Mouse (Mus musculus) neural tube, embryonic 13.5 days (tissue): ENCODE data around the gene Kcnip2. TPM values are rescaled to one million over a fixed set of nuclear protein-coding genes. Genes with fewer than 3 reads are reported as not detected.

ENCODE experiments used
- ATAC-seq: fragments of 200-750 bp; cut with Nextera tagmentation; 2 replicates; pipeline ENCODE4 v1.8.0; 2017; ENCODE audit warnings: low read depth, mild to moderate bottlenecking, moderate TSS enrichment, moderate library complexity
- H3K27ac ChIP-seq: fragments of 300-500 bp; sonication (generic); replicated peaks from 2 replicates; pipeline ENCODE4 v1.5.1; 2015; ENCODE audit warnings: moderate library complexity, mild to moderate bottlenecking, inconsistent platforms
- H3K27me3 ChIP-seq: fragments of 300-500 bp; sonication (generic); 2 replicates; pipeline ENCODE4 v1.6.1; 2015; ENCODE audit warnings: mild to moderate bottlenecking, inconsistent platforms
- H3K36me3 ChIP-seq: fragments of 300-500 bp; sonication (generic); 2 replicates; pipeline ENCODE4 v1.6.1; 2015; ENCODE audit warnings: mild to moderate bottlenecking, inconsistent platforms
- H3K4me1 ChIP-seq: fragments of 300-500 bp; sonication (generic); replicated peaks from 2 replicates; pipeline ENCODE4 v1.6.1; 2015; ENCODE audit warnings: inconsistent platforms
- H3K4me2 ChIP-seq: fragments of 300-500 bp; sonication (generic); 2 replicates; pipeline ENCODE4 v1.6.1; 2015; ENCODE audit warnings: inconsistent platforms, mild to moderate bottlenecking, moderate library complexity
- H3K4me3 ChIP-seq: fragments of 300-500 bp; sonication (generic); 2 replicates; pipeline ENCODE4 v1.5.1; 2015; ENCODE audit warnings: mild to moderate bottlenecking, inconsistent platforms
- H3K9ac ChIP-seq: fragments of 300-500 bp; sonication (generic); 2 replicates; pipeline ENCODE4 v1.6.1; 2015; ENCODE audit warnings: moderate library complexity, mild to moderate bottlenecking, inconsistent platforms
- H3K9me3 ChIP-seq: fragments of 300-500 bp; sonication (generic); 2 replicates; pipeline ENCODE4 v1.6.1; 2016; ENCODE audit warnings: inconsistent platforms
- WGBS: fragments of 180-500 bp; shearing (Covaris S2); methylation state at CpG from one replicate; pipeline ENCODE4 v1.1.7; 2015; 5-methylcytosine and 5-hydroxymethylcytosine counted together
- polyA plus RNA-seq: library from polyadenylated mRNA; unstranded; fragments of >200 nt; fragmentation: Nextera tagmentation; extraction: Ambion mirVana; gene quantifications from 2 replicates; pipeline ENCODE4 v1.2.1, GENCODE M21; 2015

The Kcnip2 gene
- polyA plus RNA-seq, 1 experiment from 2014 or later, result 8.4 TPM

DNA sequence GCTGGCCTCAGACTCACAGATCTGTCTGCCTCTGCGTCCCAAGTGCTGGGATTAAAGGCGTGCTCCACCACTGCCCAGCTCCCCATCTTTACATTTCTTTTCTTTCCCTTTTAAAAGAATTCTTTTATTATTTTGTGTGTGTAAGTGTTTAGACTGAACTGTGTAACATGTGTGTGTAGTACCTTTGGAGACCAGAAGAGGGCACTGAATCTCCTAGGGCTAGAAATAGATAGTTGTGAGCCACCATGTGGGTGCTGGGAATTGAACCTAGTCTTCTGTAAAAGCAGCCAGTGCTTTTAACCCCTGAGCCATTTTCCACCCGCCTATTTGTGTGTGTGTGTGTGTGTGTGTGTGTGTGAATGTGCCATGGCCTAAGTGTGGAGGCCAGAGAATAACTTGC, 11.9 kb upstream of the Kcnip2 start:
- ATAC-seq, result no peak
- Histone ChIP-seq H3K4me1 (no peaks in the 10 kb centered on the region), H3K36me3 (peaks cover 5% of the 10 kb centered on the region), H3K4me2 (no peak overlapping the region), H3K4me3 (no peak overlapping the region), H3K27ac (no peak overlapping the region), H3K27me3 (no peaks in the 10 kb centered on the region), H3K9ac (no peak overlapping the region), H3K9me3 (no peaks in the 10 kb centered on the region)
- WGBS, result 96% methylated on average over 3 of the region's 3 CpGs

DNA sequence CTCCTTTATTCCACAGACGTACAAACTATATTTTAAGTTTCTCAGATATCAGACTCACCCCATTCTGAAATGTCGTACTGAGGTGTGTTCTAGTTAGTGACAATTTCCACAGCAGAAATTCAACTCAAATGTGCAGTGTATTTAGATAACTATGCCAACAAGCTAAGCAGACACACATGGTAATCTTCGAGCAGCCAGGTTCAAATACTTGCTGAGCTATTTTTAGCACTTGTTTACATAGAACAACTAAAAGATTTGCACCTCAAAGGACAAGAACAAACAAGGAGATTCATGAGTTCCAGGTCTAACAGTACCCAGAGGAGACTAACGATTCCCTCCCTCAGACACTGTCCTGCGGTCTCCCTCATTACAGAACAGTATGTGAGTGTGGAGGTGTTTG, 11.3 kb upstream of the Kcnip2 start:
- WGBS, result 80% methylated on average over 5 of the region's 5 CpGs
- Histone ChIP-seq H3K36me3 (peaks cover 5% of the 10 kb centered on the region), H3K27ac (no peak overlapping the region), H3K4me2 (no peak overlapping the region), H3K4me3 (no peak overlapping the region), H3K4me1 (peaks cover 2% of the 10 kb centered on the region), H3K9me3 (no peaks in the 10 kb centered on the region), H3K27me3 (no peaks in the 10 kb centered on the region), H3K9ac (no peak overlapping the region)
- ATAC-seq, result no peak

DNA sequence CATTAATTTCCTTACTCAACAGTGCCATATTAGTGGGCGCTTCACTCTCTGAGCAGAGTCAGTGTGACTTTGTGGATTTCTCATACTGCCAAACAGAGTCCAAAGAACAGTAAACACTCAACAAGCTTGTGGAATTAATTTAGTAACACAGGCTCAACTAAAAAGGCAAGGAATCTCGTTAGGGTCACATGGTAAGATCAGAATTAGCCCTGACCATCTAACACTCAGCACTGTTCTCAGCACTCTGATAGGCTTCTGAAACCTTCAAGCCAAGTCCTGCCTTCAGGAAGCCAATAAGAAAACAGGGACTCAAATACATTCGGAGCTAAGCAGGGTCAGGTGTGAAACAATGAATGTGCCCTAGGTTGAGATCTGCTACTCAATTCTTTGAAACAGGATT, 10.3 kb upstream of the Kcnip2 start:
- 86% methylated on average over 3 of the region's 3 CpGs for WGBS
- no peak for ATAC-seq
- no peak overlapping the region for H3K27ac ChIP-seq
- H3K9ac ChIP-seq, result no peak overlapping the region
- no peak overlapping the region for H3K4me2 ChIP-seq
- peaks cover 5% of the 10 kb centered on the region for H3K36me3 ChIP-seq
- H3K4me1 ChIP-seq, result peaks cover 11% of the 10 kb centered on the region
- H3K9me3 ChIP-seq, result no peaks in the 10 kb centered on the region
- no peak overlapping the region for H3K4me3 ChIP-seq
- H3K27me3 ChIP-seq, result no peaks in the 10 kb centered on the region

DNA sequence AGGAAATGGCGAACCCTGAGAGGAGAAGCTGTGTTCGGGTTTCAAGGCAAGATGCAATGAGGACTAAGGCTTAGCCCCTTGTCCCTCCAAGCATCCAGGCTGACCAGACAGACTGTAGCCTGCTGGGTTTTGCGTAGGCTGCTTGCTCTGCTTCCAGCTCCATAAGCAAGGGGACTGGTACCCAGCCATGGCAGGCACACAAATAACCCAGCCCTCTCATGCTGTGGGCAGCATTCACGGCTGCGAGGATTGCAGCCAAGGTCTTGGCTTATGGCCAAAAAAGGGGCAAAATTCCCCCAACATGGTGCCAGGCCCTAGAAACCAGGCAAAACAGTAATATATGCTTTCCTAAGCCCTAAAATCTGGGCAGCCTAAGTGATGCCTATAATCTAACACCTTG, 6.0 kb upstream of the Kcnip2 start:
- Histone ChIP-seq H3K9ac (no peak overlapping the region), H3K4me3 (no peak overlapping the region), H3K9me3 (no peaks in the 10 kb centered on the region), H3K4me2 (no peak overlapping the region), H3K4me1 (peaks cover 14% of the 10 kb centered on the region), H3K27me3 (no peaks in the 10 kb centered on the region), H3K36me3 (peaks cover 7% of the 10 kb centered on the region; the same call in 1 of the 2 replicates), H3K27ac (0 out of 2 replicates have a peak overlapping the region, but pooled peaks have one; percentile 33)
- no peak; the same call in 1 of the 2 replicates for ATAC-seq
- 56% methylated on average over 5 of the region's 5 CpGs for WGBS

DNA sequence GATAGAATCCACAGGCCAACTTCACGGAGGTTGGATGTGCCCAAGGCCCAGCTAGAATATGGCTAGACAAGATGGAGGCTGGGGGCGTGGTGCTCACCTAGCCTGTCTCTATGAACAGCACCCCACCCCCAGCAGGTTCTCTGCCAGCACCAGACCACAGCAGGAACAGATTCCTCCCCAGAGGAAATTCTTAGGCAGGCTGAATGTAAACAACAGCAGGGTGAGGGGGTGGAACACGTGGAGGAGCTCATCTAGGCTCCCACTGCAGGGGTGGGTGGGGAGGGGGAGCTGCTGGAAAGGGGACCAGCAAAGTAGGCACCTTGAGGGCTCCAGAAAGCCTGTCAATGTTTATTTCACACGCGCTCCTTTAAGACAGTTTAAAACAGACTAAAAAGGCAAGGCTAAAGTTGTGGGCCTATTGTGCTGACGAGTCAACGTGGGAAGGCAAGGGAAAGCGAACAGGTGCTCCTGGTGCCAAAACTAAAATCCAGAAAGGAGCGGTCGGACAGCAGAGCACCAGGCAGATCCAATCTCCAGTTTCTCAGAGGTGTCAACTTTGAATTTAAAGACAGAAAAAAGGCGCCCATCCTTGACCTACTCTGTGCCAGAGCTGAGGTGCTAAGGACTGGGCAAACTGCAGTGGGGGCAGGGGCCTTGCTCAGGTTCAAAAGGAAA, 2.1 kb upstream of the Kcnip2 start:
- WGBS, result 78% methylated on average over 11 of the region's 11 CpGs
- Histone ChIP-seq H3K27ac (no peak overlapping the region), H3K36me3 (peaks cover 7% of the 10 kb centered on the region; the same call in 1 of the 2 replicates), H3K9ac (no peak overlapping the region), H3K4me2 (no peak overlapping the region), H3K4me1 (peaks cover 45% of the 10 kb centered on the region), H3K4me3 (no peak overlapping the region), H3K9me3 (no peaks in the 10 kb centered on the region), H3K27me3 (peaks cover 9% of the 10 kb centered on the region; the same call in 1 of the 2 replicates)
- ATAC-seq, result no peak

DNA sequence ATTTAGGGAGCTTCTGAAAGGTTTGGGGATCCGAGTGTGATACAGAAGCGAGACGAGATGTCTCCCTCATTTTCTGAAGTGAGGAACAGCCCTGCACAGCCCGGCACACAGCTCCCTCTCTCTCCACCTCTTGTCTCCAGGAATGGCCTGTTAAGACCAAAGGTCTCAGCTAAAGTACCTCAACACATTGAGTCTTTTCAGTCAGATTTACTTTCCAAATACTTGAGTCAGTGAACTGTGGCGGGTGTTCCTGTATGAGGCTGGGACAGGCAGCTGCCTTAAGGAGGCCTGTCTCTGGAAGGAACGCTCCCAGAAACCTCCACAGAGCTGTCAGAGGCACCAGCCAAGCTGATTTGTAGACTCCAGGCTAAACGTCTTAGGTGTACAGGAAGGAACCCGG, 866 bp upstream of the Kcnip2 start:
- 12% methylated on average over 8 of the region's 8 CpGs for WGBS
- no peaks in the 10 kb centered on the region for H3K9me3 ChIP-seq
- ATAC-seq, result no peak
- no peak overlapping the region for H3K27ac ChIP-seq
- peaks cover 51% of the 10 kb centered on the region for H3K4me1 ChIP-seq
- H3K9ac ChIP-seq, result no peak overlapping the region; the same call in 1 of the 2 replicates
- H3K4me2 ChIP-seq, result peak overlapping the region; percentile 78; the same call in 1 of the 2 replicates
- H3K36me3 ChIP-seq, result peaks cover 7% of the 10 kb centered on the region; the same call in 1 of the 2 replicates
- peaks cover 9% of the 10 kb centered on the region; the same call in 1 of the 2 replicates for H3K27me3 ChIP-seq
- no peak overlapping the region for H3K4me3 ChIP-seq

DNA sequence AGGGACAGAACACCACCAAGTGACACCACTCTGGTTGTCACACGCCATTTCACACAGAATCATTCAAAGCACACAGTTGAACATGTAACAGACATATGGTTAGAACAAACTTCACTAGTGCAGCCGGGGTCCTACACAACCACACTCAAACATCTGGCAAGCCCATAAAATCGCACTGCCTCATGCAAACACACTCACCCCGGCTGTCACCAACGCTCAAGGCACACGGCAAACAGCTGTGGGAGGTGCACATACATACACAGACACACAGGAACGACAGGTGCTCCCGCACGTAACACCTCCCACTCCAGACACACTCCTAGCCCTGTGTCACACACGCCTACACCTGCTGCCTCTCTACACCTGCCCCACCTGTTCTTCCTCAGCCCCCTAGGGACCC, 691 bp downstream of the Kcnip2 start:
- Histone ChIP-seq H3K4me3 (peak overlapping the region; percentile 39), H3K4me1 (peaks cover 56% of the 10 kb centered on the region), H3K9ac (peak overlapping the region; percentile 67), H3K27ac (no peak overlapping the region), H3K9me3 (no peaks in the 10 kb centered on the region), H3K36me3 (peaks cover 7% of the 10 kb centered on the region; the same call in 1 of the 2 replicates), H3K4me2 (peak overlapping the region; percentile 78), H3K27me3 (peaks cover 9% of the 10 kb centered on the region; the same call in 1 of the 2 replicates)
- 54% methylated on average over 10 of the region's 10 CpGs for WGBS
- no peak for ATAC-seq

DNA sequence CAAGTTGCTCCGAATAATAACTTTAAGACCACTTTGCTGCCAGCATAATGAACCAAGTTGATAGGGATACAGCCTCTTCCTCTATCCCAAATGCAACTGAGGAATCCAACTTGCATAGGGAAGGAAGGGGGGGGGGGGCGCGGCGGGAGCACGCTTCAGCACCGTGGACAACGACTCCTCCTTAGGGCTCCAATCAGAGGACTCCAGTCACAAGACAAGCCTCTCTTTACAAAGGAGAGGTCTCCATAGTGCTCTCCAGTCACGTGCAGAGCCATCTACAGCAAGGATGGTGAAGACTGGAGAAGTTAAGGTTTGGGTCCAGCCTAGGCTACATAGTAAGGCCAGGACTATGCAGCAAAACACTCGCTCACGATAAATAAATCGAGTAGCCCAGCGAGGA, 2.1 kb downstream of the Kcnip2 start:
- Histone ChIP-seq H3K4me2 (peak overlapping the region; percentile 21; the same call in 1 of the 2 replicates), H3K9ac (no peak overlapping the region), H3K4me1 (peaks cover 56% of the 10 kb centered on the region), H3K9me3 (no peaks in the 10 kb centered on the region), H3K36me3 (peaks cover 7% of the 10 kb centered on the region; the same call in 1 of the 2 replicates), H3K27me3 (peaks cover 9% of the 10 kb centered on the region; the same call in 1 of the 2 replicates), H3K4me3 (no peak overlapping the region), H3K27ac (no peak overlapping the region)
- no peak for ATAC-seq
- 13% methylated on average over 12 of the region's 12 CpGs for WGBS

DNA sequence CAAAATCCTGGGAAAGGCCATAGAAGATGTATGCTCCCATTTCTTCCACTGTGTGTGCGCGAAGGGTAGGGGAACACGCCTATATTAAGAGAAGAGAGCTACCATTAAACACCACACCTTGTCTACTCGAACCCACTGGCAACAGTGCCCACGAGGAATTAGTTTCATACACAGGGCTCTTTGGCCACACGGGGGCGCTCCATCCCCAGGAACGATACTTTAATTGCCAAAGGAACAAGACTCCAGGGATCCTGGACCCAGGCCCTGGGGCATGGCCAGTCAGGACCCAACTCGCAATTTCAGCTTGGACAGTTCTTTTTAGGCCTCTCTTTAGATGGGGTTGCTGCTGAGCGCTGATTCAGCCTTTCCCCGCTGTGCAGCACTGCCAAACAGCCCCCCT, 2.6 kb downstream of the Kcnip2 start:
- Histone ChIP-seq H3K27me3 (peaks cover 9% of the 10 kb centered on the region; the same call in 1 of the 2 replicates), H3K4me1 (peaks cover 56% of the 10 kb centered on the region), H3K9ac (no peak overlapping the region), H3K27ac (no peak overlapping the region), H3K4me2 (peak overlapping the region; percentile 62), H3K9me3 (no peaks in the 10 kb centered on the region), H3K36me3 (peaks cover 2% of the 10 kb centered on the region; the same call in 1 of the 2 replicates), H3K4me3 (no peak overlapping the region)
- WGBS, result 4% methylated on average over 11 of the region's 11 CpGs
- 0 out of 2 replicates have a peak, but pooled peaks have one; percentile 37 for ATAC-seq

DNA sequence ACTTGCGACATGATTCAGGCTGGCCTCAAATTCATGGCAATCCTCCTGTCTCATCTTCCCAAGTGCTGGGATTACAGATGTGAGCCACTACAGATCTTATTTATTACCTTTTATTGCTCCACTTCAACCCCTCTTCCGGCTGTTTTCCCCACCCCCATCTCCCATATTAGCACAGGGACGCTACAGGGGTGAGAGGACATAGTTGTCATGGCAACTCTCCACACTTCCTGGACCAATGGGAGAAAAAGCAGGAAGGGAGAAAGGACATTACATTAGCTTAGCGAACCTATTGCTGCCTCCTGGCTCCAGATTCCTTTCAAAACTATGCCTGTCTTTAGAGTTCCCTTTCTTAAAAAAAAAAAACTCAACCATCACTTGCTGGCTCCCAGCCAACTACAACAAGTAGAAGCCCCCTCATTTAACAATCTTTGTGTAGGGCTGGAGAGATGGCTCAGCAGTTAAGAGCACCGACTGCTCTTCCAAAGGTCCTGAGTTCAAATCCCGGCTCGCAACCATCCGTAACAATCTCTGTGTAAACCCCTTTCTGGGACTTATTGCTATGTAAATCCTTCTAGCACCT, 3.1 kb downstream of the Kcnip2 start:
- Histone ChIP-seq H3K9me3 (no peaks in the 10 kb centered on the region), H3K4me1 (peaks cover 56% of the 10 kb centered on the region), H3K36me3 (no peaks in the 10 kb centered on the region), H3K27ac (peak overlapping the region; percentile 38; the same call in 1 of the 2 replicates), H3K4me3 (peak overlapping the region; percentile 27), H3K4me2 (peak overlapping the region; percentile 62), H3K9ac (peak overlapping the region; percentile 46; the same call in 1 of the 2 replicates), H3K27me3 (peaks cover 9% of the 10 kb centered on the region; the same call in 1 of the 2 replicates)
- WGBS, result 13% methylated on average over 8 of the region's 8 CpGs
- ATAC-seq, result peak; percentile 28; the same call in 1 of the 2 replicates

DNA sequence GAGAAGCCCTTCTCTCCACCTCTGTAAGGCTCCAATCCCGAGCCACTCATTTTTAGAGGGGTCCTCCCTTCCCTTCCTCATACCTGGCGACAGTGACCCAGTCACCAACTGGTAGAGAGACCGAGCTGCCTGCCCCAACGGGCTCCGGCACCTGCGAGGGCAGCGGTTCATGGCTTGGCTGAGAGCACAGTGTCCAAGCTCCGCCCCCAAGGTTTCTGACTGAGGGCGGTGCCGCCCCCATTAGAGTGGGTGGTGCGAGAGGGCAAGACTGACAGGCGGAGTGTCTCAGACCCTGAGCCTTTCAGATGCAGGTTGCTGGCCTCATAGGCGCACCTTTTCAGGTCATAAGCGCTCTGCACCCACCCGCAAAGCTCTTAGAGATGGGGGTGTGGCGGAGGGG, 3.7 kb downstream of the Kcnip2 start:
- under 1% methylated on average over 16 of the region's 16 CpGs for WGBS
- Histone ChIP-seq H3K36me3 (no peaks in the 10 kb centered on the region), H3K27ac (peak overlapping the region; percentile 38), H3K4me3 (peak overlapping the region; percentile 27), H3K9ac (peak overlapping the region; percentile 46), H3K27me3 (peaks cover 9% of the 10 kb centered on the region; the same call in 1 of the 2 replicates), H3K4me2 (peak overlapping the region; percentile 62), H3K4me1 (peaks cover 56% of the 10 kb centered on the region), H3K9me3 (no peaks in the 10 kb centered on the region)
- ATAC-seq, result 0 out of 2 replicates have a peak, but pooled peaks have one; percentile 28

DNA sequence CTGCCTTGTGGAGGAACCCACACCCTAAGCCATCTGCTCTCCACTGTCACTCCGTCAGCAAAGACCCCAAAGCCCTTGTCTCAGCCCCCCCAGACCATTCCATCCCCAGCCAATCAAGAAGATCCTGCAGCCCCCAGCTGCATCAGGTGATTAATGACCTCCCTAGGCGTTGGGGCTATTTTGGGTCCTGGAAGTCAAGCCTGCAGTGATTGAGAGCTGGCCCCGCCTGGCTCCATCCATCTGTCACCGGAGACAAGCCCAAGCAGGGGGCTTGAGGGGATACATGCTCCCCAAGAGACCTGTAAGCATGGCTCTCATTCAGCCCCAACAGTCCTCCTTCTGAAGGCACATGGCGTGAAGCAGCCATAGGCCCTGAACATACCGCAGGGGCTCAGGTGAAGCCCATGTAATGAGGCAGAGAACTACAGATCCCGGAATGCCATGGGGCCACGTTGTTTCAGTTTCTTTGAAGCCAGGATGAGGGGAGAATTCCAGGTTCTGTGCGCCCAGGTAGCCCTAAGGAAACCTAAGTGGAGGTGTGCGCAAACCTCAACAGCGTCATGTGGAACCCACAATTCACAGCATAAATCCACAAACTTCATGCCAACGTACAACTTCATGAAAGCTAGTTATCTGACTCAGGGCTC, 4.7 kb downstream of the Kcnip2 start:
- Histone ChIP-seq H3K9me3 (no peaks in the 10 kb centered on the region), H3K36me3 (no peaks in the 10 kb centered on the region), H3K4me3 (no peak overlapping the region), H3K4me1 (peaks cover 47% of the 10 kb centered on the region), H3K9ac (no peak overlapping the region), H3K27ac (no peak overlapping the region), H3K27me3 (peaks cover 9% of the 10 kb centered on the region; the same call in 1 of the 2 replicates), H3K4me2 (no peak overlapping the region)
- no peak for ATAC-seq
- WGBS, result 40% methylated on average over 12 of the region's 12 CpGs
